Mouse (Mus musculus): ENCODE results near the gene Rbks.

DNA sequence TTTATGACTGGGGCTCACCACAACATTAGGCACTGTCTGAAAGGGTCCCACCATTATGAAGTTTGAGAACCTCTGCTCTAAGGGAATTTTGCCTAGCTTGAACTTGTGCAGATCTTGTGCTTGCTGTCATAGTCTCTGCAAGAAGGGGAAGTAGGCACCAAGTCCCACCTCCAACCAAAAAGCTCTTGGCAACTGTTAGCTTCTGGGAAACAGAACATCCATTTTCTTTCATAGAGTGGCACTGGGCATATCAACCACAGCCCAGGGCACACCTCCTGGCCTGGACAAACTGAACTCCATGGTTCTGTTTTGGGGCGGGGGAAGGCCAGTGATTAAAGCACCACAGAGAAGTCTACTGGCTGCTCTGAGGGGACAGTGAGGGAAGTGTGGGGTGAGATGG, 86.2 kb downstream of the Rbks start:
- TF ChIP-seq CTCF (IDR thresholded peaks at IDR 0.05): no peak
- TF ChIP-seq POLR2A (IDR thresholded peaks at IDR 0.05; ENCODE audit: insufficient read depth, low read depth, low read length): no peak
- TF ChIP-seq EP300 (IDR thresholded peaks at IDR 0.05; ENCODE audit: insufficient read depth, low read depth, low read length): no peak

Measured in heart, adult 2 months (tissue).